Mouse (Mus musculus): ENCODE data around the gene Vmn2r6. TPM values are rescaled to one million over a fixed set of nuclear protein-coding genes. Genes with fewer than 3 reads are reported as not detected.
"Not testable (repeated sequence)": the region's sequence is repeated elsewhere in the genome, so short reads cannot be mapped to it uniquely, and the experiment has no call there.

The Vmn2r6 gene
- not detected in 2 replicates for polyA plus RNA-seq (2012; rRNA removed)

DNA sequence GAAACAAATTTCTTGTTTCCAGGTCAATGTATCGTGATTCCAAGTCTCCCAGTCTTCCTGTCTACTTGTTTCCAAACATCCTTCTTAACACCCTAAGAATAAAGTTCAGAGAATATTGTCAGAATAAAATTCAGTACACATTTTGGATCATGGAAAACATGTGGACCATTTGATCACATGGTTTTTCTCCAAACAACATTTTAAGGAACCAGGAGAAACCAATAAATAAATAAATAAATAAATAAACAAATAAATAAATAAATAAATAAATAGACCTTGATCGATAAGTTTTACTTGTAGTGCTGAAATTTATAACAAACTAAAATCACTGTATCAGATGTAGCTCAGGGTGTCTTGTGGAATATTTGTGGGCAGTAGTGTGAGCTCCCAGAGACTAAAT lies at the start of gene Vmn2r6:
TSS of gene Vmn2r6 (minus strand) at position 101 of the 400 bp plus-strand sequence.
- not testable (repeated sequence) for H3K27ac ChIP-seq (ENCODE audit: insufficient read depth, low read depth, low read length); H3K4me1 ChIP-seq (ENCODE audit: control insufficient read depth, insufficient read depth, low read length); H3K27me3 ChIP-seq (replicated peaks; ENCODE audit: control insufficient read depth, insufficient read depth, low read length); DNase-seq; H3K36me3 ChIP-seq (ENCODE audit: control insufficient read depth, insufficient read depth, low read length); H3K4me3 ChIP-seq (ENCODE audit: insufficient read depth, low read depth, low read length)
- 86% methylated on average over 2 of the region's 2 CpGs for WGBS

DNA sequence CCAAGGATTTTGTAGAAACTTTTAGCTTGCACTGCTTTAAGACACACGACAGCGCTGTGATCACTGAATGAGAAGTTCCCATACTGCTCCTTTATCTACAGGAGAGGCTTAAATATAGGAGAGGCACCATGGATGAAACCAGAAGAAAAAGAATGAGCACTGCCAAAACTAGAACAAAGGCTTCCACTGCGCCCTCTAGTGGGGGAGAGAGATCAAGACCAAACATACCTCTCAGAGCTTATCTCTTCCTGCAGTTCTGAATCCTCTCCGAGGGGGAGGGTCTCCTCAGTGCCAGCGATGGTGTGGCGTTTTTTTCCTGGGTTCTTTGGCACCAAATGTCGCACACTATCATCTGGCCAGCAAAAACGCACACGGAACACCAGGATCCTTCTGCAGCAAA lies 22.0 kb upstream of the Vmn2r6 start:
- WGBS = 71% methylated on average over 9 of the region's 9 CpGs
- H3K4me3 ChIP-seq (ENCODE audit: insufficient read depth, low read depth, low read length) = no peak overlapping the region
- no peaks in the 10 kb centered on the region for H3K36me3 ChIP-seq (ENCODE audit: control insufficient read depth, insufficient read depth, low read length)
- H3K27me3 ChIP-seq (replicated peaks; ENCODE audit: control insufficient read depth, insufficient read depth, low read length) = no peaks in the 10 kb centered on the region
- peak; percentile 28 for DNase-seq
- no peaks in the 10 kb centered on the region for H3K4me1 ChIP-seq (ENCODE audit: control insufficient read depth, insufficient read depth, low read length)
- TF ChIP-seq CTCF (conservative IDR thresholded peaks at IDR 0.05; ENCODE audit: insufficient read depth, insufficient read length, low read depth, low read length) (peak; percentile 35), POLR2A (IDR thresholded peaks at IDR 0.05; ENCODE audit: low read depth, low read length) (no peak)
- H3K27ac ChIP-seq (ENCODE audit: insufficient read depth, low read depth, low read length) = no peak overlapping the region

DNA sequence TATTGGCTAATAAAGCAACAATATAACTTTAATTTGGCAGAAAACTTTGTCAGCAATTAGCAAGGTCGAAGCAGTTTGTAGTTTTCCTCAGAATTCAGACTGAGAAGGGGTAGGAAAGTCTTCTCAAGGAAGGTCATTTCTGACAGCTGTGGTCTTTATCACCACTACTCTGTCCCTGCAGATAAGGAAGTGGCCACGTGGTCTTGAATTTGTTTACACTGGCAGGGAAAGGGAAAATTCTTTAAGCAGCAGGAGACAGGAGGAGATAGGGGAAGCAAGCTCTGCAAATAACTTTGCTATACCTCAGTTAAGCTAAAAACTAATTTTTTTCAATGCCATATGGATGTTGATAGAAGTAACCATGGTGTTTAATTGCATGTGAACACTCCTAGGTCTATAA lies 3.2 kb upstream of the Vmn2r6 start:
- H3K36me3 ChIP-seq (ENCODE audit: control insufficient read depth, insufficient read depth, low read length); H3K4me1 ChIP-seq (ENCODE audit: control insufficient read depth, insufficient read depth, low read length); H3K4me3 ChIP-seq (ENCODE audit: insufficient read depth, low read depth, low read length); H3K27me3 ChIP-seq (replicated peaks; ENCODE audit: control insufficient read depth, insufficient read depth, low read length); H3K27ac ChIP-seq (ENCODE audit: insufficient read depth, low read depth, low read length); DNase-seq: not testable (repeated sequence)
- 36% methylated on average over 2 of the region's 2 CpGs for WGBS

DNA sequence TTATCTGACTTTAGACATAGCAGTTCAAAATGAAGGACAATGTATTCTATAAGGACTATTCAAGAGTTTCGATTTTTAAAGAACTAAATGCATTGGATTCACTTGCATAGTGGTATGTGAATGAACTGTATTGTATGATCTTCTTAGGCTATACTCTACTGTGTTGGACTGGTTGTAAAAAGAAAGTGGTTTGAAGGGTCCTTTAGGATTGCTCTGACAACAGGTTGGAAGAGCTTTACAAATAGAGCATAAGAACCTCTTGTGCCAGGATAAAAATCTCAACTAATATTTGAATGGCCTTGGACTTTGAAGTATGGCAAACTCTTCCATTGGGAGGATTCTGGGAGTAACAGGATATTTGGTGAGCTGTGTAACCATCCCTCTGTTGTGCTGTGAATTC lies 42.0 kb downstream of the Vmn2r6 start:
- not testable (repeated sequence) for H3K36me3 ChIP-seq (ENCODE audit: control insufficient read depth, insufficient read depth, low read length); H3K27me3 ChIP-seq (replicated peaks; ENCODE audit: control insufficient read depth, insufficient read depth, low read length); H3K27ac ChIP-seq (ENCODE audit: insufficient read depth, low read depth, low read length); DNase-seq; H3K4me1 ChIP-seq (ENCODE audit: control insufficient read depth, insufficient read depth, low read length); H3K4me3 ChIP-seq (ENCODE audit: insufficient read depth, low read depth, low read length)
- WGBS = 78% methylated on average over 1 of the region's 1 CpGs

DNA sequence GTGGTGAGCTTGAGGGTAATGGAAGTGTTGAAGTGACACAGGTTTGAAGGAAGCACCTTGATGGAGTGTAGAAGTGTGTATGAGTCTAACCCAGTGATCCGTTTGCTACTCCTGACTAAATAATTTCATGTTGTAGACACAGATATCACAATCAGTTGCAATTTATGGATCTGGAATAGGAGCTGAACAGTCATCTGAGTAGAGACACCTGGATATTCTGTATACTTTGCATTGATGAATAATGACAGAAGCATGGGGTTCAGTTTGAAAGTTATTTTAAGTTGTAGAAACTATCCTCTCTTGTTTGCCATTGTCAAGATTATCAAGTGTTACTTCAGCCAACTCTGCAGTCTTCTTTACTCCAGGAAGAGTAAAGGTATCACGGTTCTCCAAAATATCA lies 55.9 kb downstream of the Vmn2r6 start, which contains the start of gene Vmn2r5:
TSS of gene Vmn2r5 (minus strand) at position 101 of the 400 bp plus-strand sequence.
- not testable (repeated sequence) for DNase-seq

More for the DNA sequence above, 55.9 kb downstream of the Vmn2r6 start, which contains the start of gene Vmn2r5:
- H3K27ac ChIP-seq (ENCODE audit: insufficient read depth, low read depth, low read length); H3K4me1 ChIP-seq (ENCODE audit: control insufficient read depth, insufficient read depth, low read length); H3K27me3 ChIP-seq (replicated peaks; ENCODE audit: control insufficient read depth, insufficient read depth, low read length); H3K4me3 ChIP-seq (ENCODE audit: insufficient read depth, low read depth, low read length); H3K36me3 ChIP-seq (ENCODE audit: control insufficient read depth, insufficient read depth, low read length): not testable (repeated sequence)
- WGBS = 89% methylated on average over 1 of the region's 2 CpGs

Other genes with a start within 250 kb of the Vmn2r6 start
- gene Vmn2r4, start 150.5 kb downstream of the Vmn2r6 start, polyA plus RNA-seq (2012; rRNA removed) = not detected in 2 replicates
- gene Vmn2r5, start 56.0 kb downstream of the Vmn2r6 start, polyA plus RNA-seq (2012; rRNA removed) = not detected in 2 replicates

All from kidney, adult 2 months (tissue).